In the genomic region with DNA sequence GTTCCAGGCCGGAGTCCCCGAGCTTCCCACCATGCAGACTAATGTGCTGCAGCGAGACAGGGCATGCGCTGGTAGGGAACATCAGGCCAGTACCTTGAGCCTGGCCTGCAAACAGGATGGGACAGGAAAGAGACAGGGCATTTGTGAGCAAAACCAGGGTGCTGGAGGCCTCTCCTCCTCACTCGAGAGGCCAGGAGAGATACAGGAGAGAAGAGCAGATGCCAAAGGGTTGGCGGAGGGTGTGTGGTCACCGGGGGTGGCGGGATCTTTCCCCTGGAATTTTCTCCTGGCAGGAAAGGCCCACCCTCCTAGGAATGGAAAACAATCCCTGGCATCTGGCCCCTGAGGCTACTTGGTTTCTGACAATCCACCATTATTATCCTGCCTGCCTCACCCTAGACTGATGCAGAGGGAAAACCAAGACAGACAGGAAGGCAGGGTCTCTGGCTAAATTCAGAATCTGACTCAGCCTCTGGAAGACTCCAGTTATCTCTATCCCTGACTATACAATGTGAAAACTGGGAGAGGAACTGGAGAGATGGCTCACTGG, we compare ENCODE assay signal across 15 mouse cellular contexts. TPM values are rescaled to one million over a fixed set of nuclear protein-coding genes. Genes with fewer than 3 reads are reported as not detected.
DNase-seq lines count a peak whose midpoint lies in the region; ATAC-seq and TF ChIP-seq lines count a peak whose summit lies in the region.
"Had no signal": no experiment of that assay in that cellular context is flagged by ENCODE, and none has a peak within 500 bp of the region (broad histone marks: within the 10 kb centered on the region; RNA-seq: fewer than 3 reads in every experiment).

No protein-coding gene starts in this region.

- no peaks in the 10 kb centered on the region for H3K36me3 ChIP-seq in kidney, embryonic 16.5 days (ENCODE audit: insufficient read depth, low read length)
- H3K36me3 ChIP-seq in heart, postnatal 0 days (replicated peaks; ENCODE audit: control insufficient read depth, insufficient read depth, low read length): no peaks in the 10 kb centered on the region
- no peaks in the 10 kb centered on the region for H3K36me3 ChIP-seq in thymus, adult 2 months (ENCODE audit: control insufficient read depth, insufficient read depth, low read length)
- H3K36me3 ChIP-seq: forebrain, embryonic 12.5 days; neural tube, embryonic 15.5 days had no signal

- no peaks in the 10 kb centered on the region for H3K9me3 ChIP-seq in kidney, embryonic 16.5 days (ENCODE audit: low read length)
- H3K9me3 ChIP-seq in heart, postnatal 0 days (replicated peaks; ENCODE audit: control insufficient read depth, low read length): no peaks in the 10 kb centered on the region
- H3K9me3 ChIP-seq: forebrain, embryonic 12.5 days; neural tube, embryonic 15.5 days had no signal

- peaks cover 5% of the 10 kb centered on the region; the same call in 1 of the 2 replicates for H3K4me1 ChIP-seq in kidney, embryonic 16.5 days (ENCODE audit: insufficient read depth, low read length)
- peaks cover 22% of the 10 kb centered on the region for H3K4me1 ChIP-seq in heart, postnatal 0 days (ENCODE audit: control insufficient read depth, insufficient read depth)
- peaks cover under 1% of the 10 kb centered on the region for H3K4me1 ChIP-seq in thymus, adult 2 months (replicated peaks; ENCODE audit: control insufficient read depth, insufficient read depth, low read length)
- H3K4me1 ChIP-seq: neural tube, embryonic 15.5 days had no signal

- whole genome bisulfite sequencing in kidney, embryonic 16.5 days: 71% methylated on average over 8 of the region's 8 CpGs
- WGBS in heart, postnatal 0 days: 44% methylated on average over 8 of the region's 8 CpGs
- 92% methylated on average over 8 of the region's 8 CpGs for WGBS in thymus, adult 2 months

- 0 out of 2 replicates have a peak overlapping the region, but pooled peaks have one; percentile 39 for H3K9ac ChIP-seq in kidney, embryonic 16.5 days (replicated peaks; ENCODE audit: low read length)
- no peak overlapping the region for H3K9ac ChIP-seq in heart, postnatal 0 days (replicated peaks; ENCODE audit: low read depth, low read length)
- H3K9ac ChIP-seq: forebrain, embryonic 12.5 days; liver, embryonic 14.5 days; neural tube, embryonic 15.5 days had no signal

- no peak for ATAC-seq in kidney, embryonic 16.5 days (ENCODE audit: low FRiP score, low TSS enrichment)
- ATAC-seq in heart, postnatal 0 days (ENCODE audit: insufficient read depth, low read depth): no peak

- no peak for TF ChIP-seq POLR2A in thymus, adult 2 months (IDR thresholded peaks at IDR 0.05; ENCODE audit: control insufficient read depth, extremely low read depth, insufficient read depth, low read length, poor library complexity)

- TF ChIP-seq CTCF in heart, postnatal 0 days (IDR thresholded peaks at IDR 0.05; ENCODE audit: low read depth): no peak
- TF ChIP-seq CTCF in thymus, adult 2 months (IDR thresholded peaks at IDR 0.05; ENCODE audit: borderline replicate concordance, control insufficient read depth, extremely low read depth, insufficient read depth, low read length, poor library complexity): no peak

- intact Hi-C loops in heart, postnatal 10 days (cut with DNase I): no loop called here

- DNase-seq in heart, adult 11 months: peak; percentile 92
- no peak for DNase-seq in heart, postnatal 10 days
- no peak for DNase-seq in kidney, adult 18-20 months
- DNase-seq in 3T3-L1 (ENCODE audit: low read depth, low spot score): peak; percentile 88
- no peak for DNase-seq in heart, postnatal 0 days (ENCODE audit: low spot score)
- no peak for DNase-seq in adrenal gland, adult 2 months
- no peak for DNase-seq in thymus, adult 2 months
- DNase-seq: adrenal gland, adult 8-10 months; cerebellum, adult 18-20 months; layer of hippocampus, postnatal 36 days; thymus, postnatal 14 days had no signal

- no peaks in the 10 kb centered on the region for H3K27me3 ChIP-seq in kidney, embryonic 16.5 days (ENCODE audit: insufficient read depth, low read length)
- no peaks in the 10 kb centered on the region for H3K27me3 ChIP-seq in heart, postnatal 0 days (ENCODE audit: control insufficient read depth, insufficient read depth, low read length)
- H3K27me3 ChIP-seq in thymus, adult 2 months (ENCODE audit: control insufficient read depth, insufficient read depth, low read length): no peaks in the 10 kb centered on the region
- H3K27me3 ChIP-seq: neural tube, embryonic 15.5 days had no signal

- no peak overlapping the region for H3K4me3 ChIP-seq in kidney, embryonic 16.5 days (ENCODE audit: low read length)
- no peak overlapping the region for H3K4me3 ChIP-seq in heart, postnatal 0 days (ENCODE audit: low read depth, low read length)
- H3K4me3 ChIP-seq in thymus, adult 2 months (ENCODE audit: control insufficient read depth, insufficient read depth, low read length): no peak overlapping the region
- H3K4me3 ChIP-seq: forebrain, embryonic 12.5 days; neural tube, embryonic 15.5 days had no signal

- TF ChIP-seq EP300 in heart, postnatal 0 days (IDR thresholded peaks at IDR 0.05; ENCODE audit: low read depth): no peak

- H3K27ac ChIP-seq in kidney, embryonic 16.5 days (ENCODE audit: low read length): no peak overlapping the region
- peak overlapping the region; percentile 36 for H3K27ac ChIP-seq in heart, postnatal 0 days (ENCODE audit: low read depth)
- H3K27ac ChIP-seq in thymus, adult 2 months (ENCODE audit: control insufficient read depth, insufficient read depth, low read length): no peak overlapping the region
- H3K27ac ChIP-seq: forebrain, embryonic 12.5 days; liver, embryonic 14.5 days; neural tube, embryonic 15.5 days had no signal

- H3K4me2 ChIP-seq in kidney, embryonic 16.5 days (replicated peaks; ENCODE audit: low read depth, low read length): no peak overlapping the region
- no peak overlapping the region for H3K4me2 ChIP-seq in heart, postnatal 0 days (ENCODE audit: low read depth, low read length)
- H3K4me2 ChIP-seq: forebrain, embryonic 12.5 days; neural tube, embryonic 15.5 days had no signal

RNA-seq across cellular contexts. Expression of a gene that starts 21.0 kb away (rescaled TPM):
- total RNA-seq in heart, postnatal 10 days (2021): 10 to 100 TPM; 84.9 to 86.7 TPM
- 14.3 and 16.0 TPM in 2 replicates for polyA plus RNA-seq in kidney, embryonic 16.5 days (2015; fragmentation: Nextera tagmentation; extraction: Ambion mirVana)
- 104 and 144 TPM in 2 replicates for total RNA-seq in heart, postnatal 0 days (2014; rRNA removed; ENCODE audit: low replicate concordance)
- polyA plus RNA-seq in heart, postnatal 0 days (2015; fragmentation: Nextera tagmentation; extraction: Ambion mirVana): 140 and 150 TPM in 2 replicates
- total RNA-seq in adrenal gland, adult 2 months (2021): 10 to 100 TPM; 24.4 to 47.8 TPM
- polyA plus RNA-seq in adrenal gland, adult 2 months (2012; rRNA removed): 86.9 and 119 TPM in 2 replicates
- 91.8 and 121 TPM in 2 replicates for polyA plus RNA-seq in thymus, adult 2 months (2012; rRNA removed)

RNA-seq across cellular contexts. Expression of a gene that starts 21.5 kb away (rescaled TPM):
- total RNA-seq in heart, postnatal 10 days (2021): 100 to 1,000 TPM; 486 to 496 TPM
- polyA plus RNA-seq in kidney, embryonic 16.5 days (2015; fragmentation: Nextera tagmentation; extraction: Ambion mirVana): 981 and 1,131 TPM in 2 replicates
- 763 and 766 TPM in 2 replicates for total RNA-seq in heart, postnatal 0 days (2014; rRNA removed; ENCODE audit: low replicate concordance)
- polyA plus RNA-seq in heart, postnatal 0 days (2015; fragmentation: Nextera tagmentation; extraction: Ambion mirVana): 480 and 487 TPM in 2 replicates
- total RNA-seq in adrenal gland, adult 2 months (2021): 100 to 1,000 TPM; 376 to 618 TPM
- 500 and 520 TPM in 2 replicates for polyA plus RNA-seq in adrenal gland, adult 2 months (2012; rRNA removed)
- polyA plus RNA-seq in thymus, adult 2 months (2012; rRNA removed): 627 and 715 TPM in 2 replicates

RNA-seq across cellular contexts. Expression of a gene that starts 55.4 kb away (rescaled TPM):
- 10 to 100 TPM; 49.2 to 56.2 TPM for total RNA-seq in heart, postnatal 10 days (2021)
- polyA plus RNA-seq in kidney, embryonic 16.5 days (2015; fragmentation: Nextera tagmentation; extraction: Ambion mirVana): 4.3 and 6.2 TPM in 2 replicates
- total RNA-seq in heart, postnatal 0 days (2014; rRNA removed; ENCODE audit: low replicate concordance): 32.2 and 33.7 TPM in 2 replicates
- 3.3 and 3.5 TPM in 2 replicates for polyA plus RNA-seq in heart, postnatal 0 days (2015; fragmentation: Nextera tagmentation; extraction: Ambion mirVana)
- total RNA-seq in adrenal gland, adult 2 months (2021): 10 to 100 TPM; 30.3 to 54.0 TPM
- polyA plus RNA-seq in adrenal gland, adult 2 months (2012; rRNA removed): 63.3 and 63.8 TPM in 2 replicates
- 10.9 and 11.6 TPM in 2 replicates for polyA plus RNA-seq in thymus, adult 2 months (2012; rRNA removed)

Comparison
In these comparisons a context has a peak if more than half of its experiments do, and no peak if none do; other contexts are left out.
1. DNase-seq: peak in heart, adult 11 months (single experiment) and 3T3-L1 (single experiment); none in heart, postnatal 10 days (0 of 2), kidney, adult 18-20 months (single experiment), heart, postnatal 0 days (single experiment), adrenal gland, adult 2 months (single experiment) and thymus, adult 2 months (single experiment).